Mouse (Mus musculus) right cerebral cortex, postnatal 4 days (tissue): Measurements from ENCODE around the gene Exosc2.
"Not testable (repeated sequence)": the region's sequence is repeated elsewhere in the genome, so short reads cannot be mapped to it uniquely, and the experiment has no call there.

ENCODE experiments used
- DNase-seq: peaks from one replicate; pipeline ENCODE4 v3.0.0-alpha.2; 2022

Gene Exosc2

DNA sequence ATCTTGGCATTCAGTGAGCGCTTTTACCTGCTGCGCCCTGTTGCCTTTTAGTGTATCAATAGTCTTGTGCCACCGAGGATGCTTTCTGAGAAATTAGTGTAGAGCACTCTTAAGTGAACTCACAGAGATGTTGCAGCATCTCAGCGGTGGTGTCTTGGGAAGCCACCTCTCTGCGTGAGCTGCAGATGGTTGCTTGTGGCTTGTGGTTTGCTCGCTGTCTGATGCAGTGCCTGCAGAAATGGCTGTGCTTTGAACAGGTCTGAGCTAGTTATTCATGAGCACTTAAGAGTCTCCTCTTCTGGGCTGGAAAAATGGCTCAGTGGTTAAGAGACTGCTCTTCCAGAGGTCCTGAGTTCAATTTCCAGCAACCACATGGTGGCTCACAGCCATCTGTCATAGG, 8.1 kb downstream of the Exosc2 start:
- no peak for DNase-seq

- not testable (repeated sequence) for DNase-seq
These were observed 10.7 kb downstream of the Exosc2 start for GRCm38 (mm10) chr2:31681051-31681707.

DNA sequence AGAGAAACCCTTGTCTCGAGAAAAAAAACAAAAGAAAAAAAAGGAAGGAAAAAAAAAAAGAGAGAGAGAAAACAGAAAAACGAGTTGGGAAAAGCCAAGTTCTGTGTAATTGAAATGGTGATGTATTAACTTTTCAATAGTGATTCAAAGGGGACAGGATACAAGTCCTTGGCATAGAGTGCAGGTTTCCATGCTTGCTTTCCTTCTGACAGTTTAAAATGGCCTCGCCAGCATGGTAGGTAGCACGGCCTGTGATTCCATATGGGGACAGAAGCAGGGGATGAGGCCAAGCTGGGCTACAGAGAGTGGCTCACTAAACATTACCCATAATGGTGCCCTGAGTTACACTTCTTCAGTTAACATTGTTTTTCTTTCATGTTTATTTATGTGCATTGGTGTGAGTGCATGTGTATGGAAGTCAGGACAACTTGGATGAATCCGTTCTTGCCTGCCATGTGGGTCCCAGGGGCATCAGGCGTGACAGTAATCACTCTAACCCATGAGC, 11.3 kb downstream of the Exosc2 start:
- DNase-seq = no peak

DNA sequence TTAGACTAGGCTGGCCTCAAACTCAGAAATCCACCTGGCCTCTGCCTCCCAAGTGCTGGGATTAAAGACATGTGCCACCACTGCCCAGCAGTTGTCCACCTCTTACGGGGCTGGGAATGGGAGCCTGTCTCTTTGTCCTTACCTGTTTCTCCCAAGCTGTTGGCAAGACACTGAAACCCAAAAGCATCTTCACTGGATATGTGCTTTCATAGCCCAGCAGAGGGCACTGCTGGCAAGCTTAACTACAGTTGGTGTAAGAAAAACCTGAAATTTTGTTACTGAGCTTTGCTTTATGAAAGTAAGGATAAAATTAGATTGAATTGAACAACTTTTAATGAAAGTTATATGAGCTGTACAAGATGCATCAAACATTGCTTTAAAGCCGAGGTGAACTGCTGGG, 13.2 kb downstream of the Exosc2 start:
- peak; percentile 68 for DNase-seq

- peak; percentile 86 for DNase-seq
These were observed 17.8 kb downstream of the Exosc2 start, which contains the start of gene Abl1 for GRCm38 (mm10) chr2:31688074-31688925. Abl1 (plus strand) TSS chr2:31688376.

GRCm38 (mm10) chr2:31689045-31689444, 18.5 kb downstream of the Exosc2 start:
- no peak for DNase-seq

DNA sequence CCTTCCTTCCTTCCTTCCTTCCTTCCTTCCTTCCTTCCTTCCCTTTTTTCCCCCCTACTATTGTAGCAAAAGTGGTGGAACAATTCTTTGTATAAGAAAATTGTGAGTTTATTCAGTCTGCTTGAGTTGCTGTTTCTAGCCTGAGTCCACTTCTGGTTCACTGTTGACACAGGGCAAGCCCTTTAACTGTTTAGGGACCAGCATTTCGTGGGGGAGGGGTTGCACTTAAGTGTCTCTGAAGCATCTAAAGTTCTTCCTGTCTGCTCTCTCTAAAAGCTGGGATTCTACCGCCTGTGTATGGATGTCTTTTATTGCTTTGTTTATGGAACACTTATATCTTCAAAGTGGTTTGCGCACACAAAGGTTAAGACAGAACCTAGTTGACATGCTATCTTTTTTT, 19.5 kb downstream of the Exosc2 start:
- no peak for DNase-seq

DNA sequence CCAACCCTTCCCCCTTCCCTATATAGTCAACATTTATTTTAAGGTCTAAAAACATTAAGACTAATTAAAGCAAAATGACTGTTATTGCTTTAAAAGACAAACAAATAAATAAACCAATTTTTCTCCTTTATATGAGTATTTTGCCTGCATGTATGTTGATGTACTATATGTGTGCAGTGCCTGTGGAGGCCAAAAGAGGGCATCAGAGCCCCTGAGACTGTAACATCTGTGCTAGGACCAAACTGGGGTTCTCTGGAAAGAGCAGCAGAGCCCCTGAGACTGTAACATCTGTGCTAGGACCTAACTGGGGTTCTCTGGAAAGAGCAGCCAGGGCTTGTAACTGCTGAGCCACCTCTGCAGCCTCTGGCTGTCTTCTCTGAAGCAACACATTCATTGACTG, 27.7 kb downstream of the Exosc2 start:
- no peak for DNase-seq

DNA sequence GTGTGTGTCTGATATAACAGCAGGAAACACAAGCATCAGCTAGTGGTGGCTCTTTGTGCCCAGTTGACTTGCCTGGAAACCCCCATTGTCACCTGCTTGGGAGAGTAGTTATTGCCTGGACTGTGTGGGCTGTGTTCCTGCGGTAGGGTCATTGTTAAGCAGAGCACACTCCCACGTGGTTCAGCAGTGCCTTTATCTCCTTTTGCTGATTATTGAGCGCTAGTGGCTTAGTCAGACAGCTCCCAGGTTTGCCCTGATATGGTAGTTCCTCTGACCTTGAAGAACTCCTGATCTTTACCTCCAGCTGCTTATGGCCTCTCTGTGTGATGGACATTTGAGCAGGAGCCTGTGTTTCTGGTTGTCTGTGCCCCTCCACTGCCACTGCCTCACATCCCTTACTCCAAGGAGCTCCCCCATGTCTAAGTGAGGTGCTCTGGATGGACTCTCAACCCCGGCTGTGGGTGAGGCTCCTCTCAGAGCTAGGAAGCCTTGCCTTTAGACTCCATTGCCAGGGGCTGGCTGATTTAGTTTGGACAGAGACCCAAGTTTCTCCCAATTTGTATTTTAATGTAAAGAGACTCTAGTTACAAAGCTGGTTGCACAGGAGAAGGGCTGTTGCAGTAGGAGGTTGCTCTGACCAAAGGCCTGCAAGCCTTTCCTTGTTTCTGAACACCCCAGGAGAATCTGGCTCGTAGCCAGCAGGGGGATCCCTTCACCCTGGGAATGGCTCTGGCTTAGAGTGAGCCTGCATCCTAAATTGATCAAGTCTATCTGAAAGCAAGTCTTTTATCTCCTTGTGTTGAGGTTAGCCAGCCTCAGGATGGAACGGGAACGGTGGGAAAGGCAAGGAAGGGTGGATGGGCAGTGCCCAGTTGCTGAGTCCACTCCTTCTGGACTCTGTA, 30.3 kb downstream of the Exosc2 start:
- DNase-seq = peak; percentile 20

DNA sequence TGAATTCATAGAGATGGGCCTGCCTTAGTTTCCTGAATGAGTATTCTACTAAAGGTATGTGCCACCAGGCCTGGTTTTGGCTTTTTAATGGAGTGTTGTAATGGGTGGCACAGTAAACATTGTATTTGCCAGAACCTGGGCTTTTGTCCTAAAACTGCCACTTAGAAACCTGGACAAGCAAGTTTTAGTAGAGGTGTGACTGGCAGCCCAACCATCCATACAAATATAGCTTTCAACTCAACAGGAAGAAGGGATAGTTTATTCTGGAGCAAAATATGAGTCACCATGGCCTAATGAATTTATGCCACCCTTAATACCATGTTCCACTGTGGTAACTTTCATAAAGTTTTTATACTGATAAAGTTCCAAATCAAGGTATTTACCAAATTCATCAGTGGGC, 32.7 kb downstream of the Exosc2 start:
- no peak for DNase-seq

GRCm38 (mm10) chr2:31705914-31706313, 35.4 kb downstream of the Exosc2 start:
- DNase-seq = no peak

DNA sequence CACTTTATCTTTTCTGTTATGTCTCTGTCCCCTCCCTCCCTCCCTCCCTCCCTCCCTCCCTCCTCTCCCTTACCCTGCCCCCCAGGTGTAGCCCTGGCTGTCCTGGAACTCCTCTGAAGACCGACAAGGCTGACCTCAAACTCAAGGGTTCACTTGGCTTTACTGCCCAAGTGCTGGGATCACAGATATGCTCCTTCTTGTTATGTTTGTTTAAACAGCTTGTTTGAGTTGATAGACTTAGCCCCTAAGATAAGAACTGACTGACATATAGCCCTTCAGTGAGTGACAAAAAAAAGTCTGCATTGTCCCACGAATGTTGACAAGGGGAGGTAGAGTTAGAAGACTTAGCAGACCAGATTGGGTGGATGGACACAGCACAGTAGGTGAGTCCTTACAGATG, 36.0 kb downstream of the Exosc2 start:
- DNase-seq = no peak

DNA sequence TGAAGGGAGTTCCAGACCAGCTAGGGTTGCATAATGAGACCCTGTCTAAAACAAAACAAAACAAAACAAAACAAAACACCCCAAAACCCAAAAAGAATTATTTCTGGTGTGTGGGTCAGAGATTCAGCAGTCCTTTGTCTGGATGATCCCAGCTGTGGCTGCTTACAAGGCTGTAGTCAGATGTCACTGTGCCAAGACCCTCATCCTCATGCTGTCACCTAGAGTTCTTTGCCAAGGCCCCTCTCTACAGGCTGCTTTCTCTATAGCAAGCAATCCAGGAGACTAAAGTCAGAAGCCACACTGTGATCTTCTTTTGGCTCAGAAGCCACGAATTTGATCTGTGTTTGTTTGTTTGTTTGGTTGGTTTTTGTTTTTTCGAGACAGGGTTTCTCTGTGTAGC, 42.2 kb downstream of the Exosc2 start:
- DNase-seq = no peak

DNA sequence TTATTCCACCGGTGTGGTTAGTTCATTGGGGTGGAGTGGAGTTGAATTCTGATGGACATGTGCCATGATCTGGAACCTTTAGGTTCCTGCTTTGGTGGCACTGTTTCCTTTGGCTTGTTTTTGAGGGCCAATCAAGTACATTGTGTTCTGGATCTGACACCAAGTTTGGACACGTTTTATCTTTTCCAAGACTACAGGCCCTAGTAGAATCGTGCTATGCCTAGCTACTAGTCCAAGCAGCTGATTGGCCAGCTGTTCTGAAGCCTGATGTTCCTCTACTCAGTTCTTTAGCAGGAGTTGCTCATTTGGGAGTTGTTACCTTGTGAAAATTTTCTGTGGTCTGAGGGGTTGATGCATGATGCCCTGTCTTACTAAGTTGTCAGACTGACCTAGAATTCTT, 43.3 kb downstream of the Exosc2 start:
- no peak for DNase-seq

GRCm38 (mm10) chr2:31714780-31715179, 44.3 kb downstream of the Exosc2 start:
- DNase-seq = no peak

DNA sequence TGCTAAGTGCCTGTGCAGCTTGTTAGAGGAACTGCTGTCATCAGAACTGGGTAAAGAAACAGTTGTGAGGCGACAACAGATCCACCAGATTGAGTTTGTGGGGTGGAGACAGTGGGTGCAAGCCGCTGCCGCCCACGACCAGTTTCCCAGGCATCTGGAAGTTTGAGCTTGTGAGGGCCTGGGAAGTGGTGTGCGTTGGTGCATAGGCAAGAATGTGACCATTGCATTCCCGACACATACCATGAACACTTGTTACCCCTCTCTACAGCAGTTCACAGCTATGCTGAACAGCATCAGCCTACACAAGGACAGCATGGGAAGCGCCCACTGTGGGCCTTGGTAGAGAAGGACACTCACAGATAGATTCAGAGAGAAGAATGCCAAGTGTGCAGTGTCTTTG, 45.5 kb downstream of the Exosc2 start:
- DNase-seq = no peak

- no peak for DNase-seq
These were observed 48.8 kb downstream of the Exosc2 start for GRCm38 (mm10) chr2:31719202-31719880.

- no peak for DNase-seq
These were observed 49.4 kb downstream of the Exosc2 start for GRCm38 (mm10) chr2:31719944-31720343.

DNA sequence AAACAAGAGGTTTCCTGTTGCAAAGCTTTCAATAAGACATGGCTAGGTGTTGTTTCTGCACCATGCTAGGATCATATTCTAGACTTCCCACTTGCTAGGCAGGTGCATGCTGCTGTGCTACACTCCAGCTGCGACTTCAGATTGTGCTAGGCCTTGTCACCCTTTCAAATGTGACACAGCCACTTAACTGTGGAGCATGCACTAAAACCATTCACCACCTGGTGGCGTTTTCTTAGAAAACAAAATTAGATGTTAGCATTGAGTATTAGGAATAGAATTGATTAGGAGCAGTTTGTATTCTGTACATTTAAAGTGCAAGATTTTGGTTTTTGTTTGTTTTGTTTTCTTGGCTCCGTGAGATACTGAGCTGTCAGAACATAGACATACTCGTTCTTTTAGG, 50.3 kb downstream of the Exosc2 start:
- peak; percentile 19 for DNase-seq

- DNase-seq = no peak
These were observed 54.4 kb downstream of the Exosc2 start for GRCm38 (mm10) chr2:31724730-31725490.

DNA sequence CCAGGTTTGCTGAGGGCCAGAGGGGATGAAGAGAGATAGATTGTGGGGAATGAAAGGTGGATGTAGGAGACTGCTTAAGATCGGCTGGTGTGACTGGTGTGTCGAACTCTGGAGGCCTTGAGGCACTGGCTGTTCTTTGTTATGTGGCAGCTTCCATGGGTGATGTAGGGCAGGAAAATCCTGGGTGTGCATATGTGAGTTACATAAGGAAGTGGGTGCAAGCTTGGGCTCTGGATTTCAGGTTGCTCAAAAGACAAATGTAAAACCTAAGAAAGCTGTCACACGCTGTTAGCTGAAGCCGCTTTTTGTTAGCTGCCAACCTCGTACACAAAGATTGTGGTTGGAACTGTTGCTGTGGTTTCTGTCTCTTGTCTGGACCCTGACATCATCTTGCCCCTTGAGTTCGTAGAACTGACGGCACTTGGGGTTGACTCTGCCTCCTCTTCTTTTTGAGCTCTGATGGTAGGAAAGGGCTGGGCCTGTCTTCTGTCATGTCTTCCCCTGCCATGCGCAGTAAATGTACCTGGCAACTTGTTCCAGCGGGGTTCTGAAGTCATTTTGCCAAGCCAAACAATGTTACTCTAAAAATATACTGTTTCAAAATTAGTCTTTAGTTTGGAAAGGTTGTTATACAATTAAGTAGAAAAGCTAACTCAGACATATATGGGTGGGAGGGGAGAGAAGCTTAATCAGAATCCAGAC, 57.2 kb downstream of the Exosc2 start:
- no peak for DNase-seq
